Mouse (Mus musculus): ENCODE results near the gene C9orf72. TPM values are rescaled to one million over a fixed set of nuclear protein-coding genes. Genes with fewer than 3 reads are reported as not detected.
A peak's percentile ranks its signal among the peaks of the same experiment; 100 is the strongest.

C9orf72 gene
- total and polyA plus RNA-seq, 2 experiments from 2014 or later: 21.9 to 32.2 TPM

DNA sequence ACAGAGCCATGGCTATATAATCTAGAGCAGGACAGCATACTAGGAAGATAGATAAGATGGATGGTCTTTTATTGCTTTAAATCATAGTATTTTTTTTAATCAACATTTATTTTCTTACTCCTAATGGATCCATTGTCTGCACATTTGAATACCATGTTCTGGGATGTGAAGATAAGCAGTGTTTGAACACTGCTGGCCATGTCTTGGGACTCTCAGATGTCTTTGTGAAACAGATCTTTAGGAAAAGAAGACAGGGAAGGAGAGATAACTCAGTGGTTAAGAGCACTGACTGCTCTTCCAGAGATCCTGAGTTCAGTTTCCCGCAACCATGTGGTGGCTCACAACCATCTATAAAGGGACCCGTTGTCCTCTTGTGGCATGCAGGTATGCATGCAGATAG lies 10.3 kb upstream of the C9orf72 start:
- Histone ChIP-seq H3K36me3 (replicated peaks; ENCODE audit: control insufficient read depth, insufficient read depth, low read length) (no peaks in the 10 kb centered on the region), H3K4me3 (ENCODE audit: low read depth, low read length) (no peak overlapping the region), H3K4me1 (ENCODE audit: control insufficient read depth, insufficient read depth) (no peaks in the 10 kb centered on the region), H3K27ac (ENCODE audit: low read depth) (no peak overlapping the region), H3K4me2 (ENCODE audit: low read depth, low read length) (no peak overlapping the region), H3K9me3 (replicated peaks; ENCODE audit: control insufficient read depth, low read length) (no peaks in the 10 kb centered on the region), H3K27me3 (ENCODE audit: control insufficient read depth, insufficient read depth, low read length) (no peaks in the 10 kb centered on the region), H3K9ac (replicated peaks; ENCODE audit: low read depth, low read length) (no peak overlapping the region)
- ATAC-seq (ENCODE audit: insufficient read depth, low read depth): no peak
- no peak for TF ChIP-seq EP300 (IDR thresholded peaks at IDR 0.05; ENCODE audit: low read depth)
- no peak for TF ChIP-seq CTCF (IDR thresholded peaks at IDR 0.05; ENCODE audit: low read depth)
- no peak for DNase-seq (ENCODE audit: low spot score)
- 95% methylated on average over 2 of the region's 2 CpGs for WGBS

- ATAC-seq (ENCODE audit: insufficient read depth, low read depth) (no peak), DNase-seq (ENCODE audit: low spot score) (no peak)
- Histone ChIP-seq H3K36me3 (replicated peaks; ENCODE audit: control insufficient read depth, insufficient read depth, low read length) (no peaks in the 10 kb centered on the region), H3K4me2 (ENCODE audit: low read depth, low read length) (no peak overlapping the region), H3K9me3 (replicated peaks; ENCODE audit: control insufficient read depth, low read length) (no peaks in the 10 kb centered on the region), H3K9ac (replicated peaks; ENCODE audit: low read depth, low read length) (no peak overlapping the region), H3K27ac (ENCODE audit: low read depth) (no peak overlapping the region), H3K4me1 (ENCODE audit: control insufficient read depth, insufficient read depth) (peaks cover 8% of the 10 kb centered on the region; the same call in 1 of the 2 replicates), H3K4me3 (ENCODE audit: low read depth, low read length) (no peak overlapping the region), H3K27me3 (ENCODE audit: control insufficient read depth, insufficient read depth, low read length) (no peaks in the 10 kb centered on the region)
- TF ChIP-seq CTCF (IDR thresholded peaks at IDR 0.05; ENCODE audit: low read depth): no peak
- TF ChIP-seq EP300 (IDR thresholded peaks at IDR 0.05; ENCODE audit: low read depth): no peak
- 64% methylated on average over 4 of the region's 4 CpGs for WGBS
Measured at GRCm38 (mm10) chr4:35228260-35228659, 2.3 kb upstream of the C9orf72 start.

- Histone ChIP-seq H3K27ac (ENCODE audit: low read depth) (peak overlapping the region; percentile 91), H3K9me3 (replicated peaks; ENCODE audit: control insufficient read depth, low read length) (no peaks in the 10 kb centered on the region), H3K27me3 (ENCODE audit: control insufficient read depth, insufficient read depth, low read length) (no peaks in the 10 kb centered on the region), H3K4me3 (ENCODE audit: low read depth, low read length) (peak overlapping the region; percentile 97), H3K9ac (replicated peaks; ENCODE audit: low read depth, low read length) (peak overlapping the region; percentile 90), H3K4me1 (ENCODE audit: control insufficient read depth, insufficient read depth) (peaks cover 19% of the 10 kb centered on the region; the same call in 1 of the 2 replicates), H3K4me2 (ENCODE audit: low read depth, low read length) (peak overlapping the region; percentile 97), H3K36me3 (replicated peaks; ENCODE audit: control insufficient read depth, insufficient read depth, low read length) (no peaks in the 10 kb centered on the region)
- DNase-seq (ENCODE audit: low spot score): no peak
- TF ChIP-seq EP300 (IDR thresholded peaks at IDR 0.05; ENCODE audit: low read depth) (no peak), CTCF (IDR thresholded peaks at IDR 0.05; ENCODE audit: low read depth) (no peak)
- 9% methylated on average over 9 of the region's 9 CpGs for WGBS
- ATAC-seq (ENCODE audit: insufficient read depth, low read depth): peak; percentile 48
Measured at GRCm38 (mm10) chr4:35226496-35226992, 569 bp upstream of the C9orf72 start.

DNA sequence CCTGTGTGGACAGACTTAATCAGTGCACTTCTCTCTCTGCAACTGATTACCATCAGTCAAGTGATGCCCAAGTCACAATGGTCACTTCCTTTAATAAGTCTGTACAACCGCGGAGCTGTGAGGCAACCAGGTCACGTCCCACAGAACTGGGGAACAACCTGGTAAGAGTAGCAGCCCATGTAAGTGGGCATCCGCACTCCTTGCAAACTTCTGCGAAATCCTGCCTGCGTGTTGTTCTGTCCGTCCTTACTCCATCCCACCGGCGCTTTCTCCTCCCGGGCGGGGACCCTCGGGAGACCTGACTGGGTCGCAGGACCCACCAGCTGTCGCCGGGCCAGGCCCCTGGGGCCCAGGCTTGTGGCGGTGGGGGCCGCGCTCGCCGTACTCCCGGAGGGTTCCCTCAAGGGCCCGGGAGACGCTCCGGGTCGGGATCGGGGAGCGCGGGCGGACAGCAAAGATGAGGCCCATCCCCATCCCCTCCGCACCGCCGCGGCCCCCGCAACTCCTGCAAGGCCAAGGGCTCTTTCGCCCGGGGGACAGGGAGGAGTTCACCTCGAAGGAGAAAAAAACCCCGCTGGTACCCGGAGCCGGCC lies 738 bp downstream of the C9orf72 start:
- Histone ChIP-seq H3K36me3 (replicated peaks; ENCODE audit: control insufficient read depth, insufficient read depth, low read length) (no peaks in the 10 kb centered on the region), H3K27me3 (ENCODE audit: control insufficient read depth, insufficient read depth, low read length) (no peaks in the 10 kb centered on the region), H3K4me1 (ENCODE audit: control insufficient read depth, insufficient read depth) (peaks cover 24% of the 10 kb centered on the region; the same call in 1 of the 2 replicates), H3K4me3 (ENCODE audit: low read depth, low read length) (peak overlapping the region; percentile 97), H3K4me2 (ENCODE audit: low read depth, low read length) (peak overlapping the region; percentile 97), H3K27ac (ENCODE audit: low read depth) (peak overlapping the region; percentile 91), H3K9ac (replicated peaks; ENCODE audit: low read depth, low read length) (peak overlapping the region; percentile 90), H3K9me3 (replicated peaks; ENCODE audit: control insufficient read depth, low read length) (no peaks in the 10 kb centered on the region)
- TF ChIP-seq CTCF (IDR thresholded peaks at IDR 0.05; ENCODE audit: low read depth) (no peak), EP300 (IDR thresholded peaks at IDR 0.05; ENCODE audit: low read depth) (no peak)
- WGBS: 1% methylated on average over 29 of the region's 40 CpGs
- peak; percentile 26 for DNase-seq (ENCODE audit: low spot score)
- peak; percentile 22 for ATAC-seq (ENCODE audit: insufficient read depth, low read depth)

- DNase-seq (ENCODE audit: low spot score) (no peak), ATAC-seq (ENCODE audit: insufficient read depth, low read depth) (no peak)
- Histone ChIP-seq H3K27ac (ENCODE audit: low read depth) (no peak overlapping the region), H3K9me3 (replicated peaks; ENCODE audit: control insufficient read depth, low read length) (no peaks in the 10 kb centered on the region), H3K27me3 (ENCODE audit: control insufficient read depth, insufficient read depth, low read length) (no peaks in the 10 kb centered on the region), H3K4me3 (ENCODE audit: low read depth, low read length) (no peak overlapping the region), H3K9ac (replicated peaks; ENCODE audit: low read depth, low read length) (no peak overlapping the region), H3K4me1 (ENCODE audit: control insufficient read depth, insufficient read depth) (peaks cover 30% of the 10 kb centered on the region), H3K36me3 (replicated peaks; ENCODE audit: control insufficient read depth, insufficient read depth, low read length) (no peaks in the 10 kb centered on the region), H3K4me2 (ENCODE audit: low read depth, low read length) (no peak overlapping the region)
- 90% methylated on average over 4 of the region's 4 CpGs for WGBS
- TF ChIP-seq EP300 (IDR thresholded peaks at IDR 0.05; ENCODE audit: low read depth) (no peak), CTCF (IDR thresholded peaks at IDR 0.05; ENCODE audit: low read depth) (no peak)
Measured at GRCm38 (mm10) chr4:35224101-35224500, 1.9 kb downstream of the C9orf72 start.

Data from heart, postnatal 0 days (tissue).